Mouse (Mus musculus): ENCODE results near the gene Pagr1b. TPM values are rescaled to one million over a fixed set of nuclear protein-coding genes. Genes with fewer than 3 reads are reported as not detected.

The Pagr1b gene
- polyA plus RNA-seq, 1 experiment from 2014 or later, result not detected

DNA sequence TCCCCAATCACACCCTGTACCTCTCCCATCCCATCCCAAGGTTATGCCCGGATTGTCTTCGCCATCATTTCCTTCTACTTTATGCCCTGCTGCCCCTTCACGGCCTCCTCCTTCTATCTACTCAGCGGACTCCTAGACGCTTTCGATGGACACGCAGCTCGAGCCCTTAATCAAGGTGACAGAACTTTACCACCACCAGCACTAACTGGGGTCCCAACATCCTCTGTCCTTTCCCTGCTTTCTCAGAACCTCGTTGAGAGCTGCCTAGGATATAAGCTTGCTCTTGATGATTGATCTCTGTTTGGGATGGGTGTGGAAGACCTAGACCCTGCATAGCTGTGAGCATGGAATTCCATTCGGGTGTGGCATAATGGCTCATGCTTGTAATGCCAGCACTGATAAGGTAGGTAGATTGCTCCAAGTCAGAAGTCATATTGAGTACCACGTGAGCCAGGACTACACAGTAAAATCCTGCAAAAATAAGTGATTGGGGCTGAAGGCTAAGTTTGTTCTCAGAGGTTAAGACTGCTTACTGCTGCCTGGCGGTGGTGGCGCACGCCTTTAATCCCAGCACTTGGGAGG lies 39.3 kb downstream of the Pagr1b start:
- Histone ChIP-seq H3K4me1 (ENCODE audit: control insufficient read depth in 2 of 2, insufficient read depth in 2 of 2, low read length in 2 of 2) (peaks cover 2 to 11% of the 10 kb centered on the region in 2 experiments; a peak in 3 of 4 replicates), H3K4me2 (ENCODE audit: low read length) (peak overlapping the region; percentile 82), H3K9ac (ENCODE audit: low read length) (peak overlapping the region; percentile 99), H3K27ac (replicated peaks in 1 of 2; ENCODE audit: control insufficient read depth in 1 of 2, insufficient read depth in 1 of 2, low read depth in 2 of 2, low read length in 2 of 2) (peak overlapping the region in 1 of 2 experiments; percentile 93; a peak in 3 of 4 replicates), H3K27me3 (ENCODE audit: control insufficient read depth, insufficient read depth, low read length) (no peaks in the 10 kb centered on the region), H3K36me3 (ENCODE audit: control insufficient read depth, insufficient read depth, low read length) (peaks cover 33% of the 10 kb centered on the region), H3K4me3 (ENCODE audit: control insufficient read depth in 1 of 2, insufficient read depth in 1 of 2, low read depth in 1 of 2, low read length in 2 of 2) (peak overlapping the region; percentile 92 to 100), H3K9me3 (ENCODE audit: control insufficient read depth, low read length) (no peaks in the 10 kb centered on the region)
- 24% methylated on average over 14 of the region's 14 CpGs for WGBS
- no peak for ATAC-seq (ENCODE audit: insufficient number of reproducible peaks, insufficient read depth, low FRiP score, low read depth)

DNA sequence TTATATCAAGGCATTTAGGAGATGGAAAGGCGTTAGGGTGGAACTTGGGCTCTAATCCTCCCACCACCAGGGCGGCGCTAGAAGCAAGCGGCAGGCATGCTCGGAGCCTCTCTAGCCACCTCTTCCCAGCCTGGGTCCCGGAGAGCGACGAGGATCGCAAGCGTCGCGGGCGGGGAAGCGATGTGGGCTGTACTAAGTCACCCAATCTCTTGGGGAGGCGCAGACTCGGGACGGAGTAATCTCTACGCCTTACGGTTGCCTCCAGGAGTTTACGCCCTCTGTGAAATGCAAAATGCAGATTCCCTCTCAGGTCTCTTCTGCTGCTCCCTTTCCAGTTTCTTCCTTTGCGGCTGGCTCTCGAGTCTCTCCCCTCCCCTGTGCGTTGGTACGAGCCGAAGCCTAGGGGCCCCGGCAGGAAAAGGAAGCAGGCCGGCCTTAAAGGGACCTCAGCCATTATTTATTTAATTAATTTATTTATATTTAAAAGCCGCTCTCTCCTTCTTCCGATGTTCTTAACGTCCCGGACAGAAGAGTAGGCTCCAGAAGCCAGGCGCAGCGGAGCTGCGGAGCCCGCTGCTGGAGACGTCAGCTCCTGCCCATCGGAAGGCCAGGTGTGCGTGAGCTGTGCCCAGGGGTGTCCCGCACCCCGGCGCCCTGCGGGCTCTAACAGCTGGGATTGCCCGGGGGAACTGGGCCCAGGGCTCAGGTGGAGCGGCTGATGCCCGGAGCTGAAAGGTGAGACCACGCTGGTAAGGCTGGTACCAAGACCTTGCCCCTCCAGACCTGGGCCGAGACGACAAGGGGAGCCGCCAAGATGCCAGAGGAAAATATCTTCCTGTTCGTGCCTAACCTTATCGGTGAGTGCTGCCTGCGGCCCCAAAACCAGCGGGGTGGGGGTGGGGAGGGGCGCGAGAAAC lies 40.1 kb downstream of the Pagr1b start, which contains the start of gene Cdiptos:
Gene Cdiptos (minus strand): TSS at position 149 of the 917 bp plus-strand sequence.
- Histone ChIP-seq H3K27ac (replicated peaks in 1 of 2; ENCODE audit: control insufficient read depth in 1 of 2, insufficient read depth in 1 of 2, low read depth in 2 of 2, low read length in 2 of 2) (peak within 1 kb of the TSS; percentile 93 to 99), H3K36me3 (ENCODE audit: control insufficient read depth, insufficient read depth, low read length) (peaks cover 29% of the 10 kb centered on the region), H3K9ac (ENCODE audit: low read length) (peak within 1 kb of the TSS; percentile 99), H3K27me3 (ENCODE audit: control insufficient read depth, insufficient read depth, low read length) (no peaks in the 10 kb centered on the region), H3K4me2 (ENCODE audit: low read length) (peak within 1 kb of the TSS; percentile 82), H3K4me3 (ENCODE audit: control insufficient read depth in 1 of 2, insufficient read depth in 1 of 2, low read depth in 1 of 2, low read length in 2 of 2) (peak within 1 kb of the TSS; percentile 92 to 100), H3K4me1 (ENCODE audit: control insufficient read depth in 2 of 2, insufficient read depth in 2 of 2, low read length in 2 of 2) (peaks cover 2 to 11% of the 10 kb centered on the region in 2 experiments; a peak in 3 of 4 replicates), H3K9me3 (ENCODE audit: control insufficient read depth, low read length) (no peaks in the 10 kb centered on the region)
- ATAC-seq (ENCODE audit: insufficient number of reproducible peaks, insufficient read depth, low FRiP score, low read depth), result peak; percentile 87
- WGBS, result under 1% methylated on average over 54 of the region's 55 CpGs

DNA sequence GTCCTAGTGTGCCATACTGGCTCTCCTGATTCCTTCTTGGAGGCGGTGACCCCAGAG lies 40.6 kb downstream of the Pagr1b start, which contains the start of gene Cdipt:
Gene Cdipt (plus strand): TSS at position 22 of the 57 bp plus-strand sequence.
- Histone ChIP-seq H3K4me3 (ENCODE audit: control insufficient read depth in 1 of 2, insufficient read depth in 1 of 2, low read depth in 1 of 2, low read length in 2 of 2) (peak within 1 kb of the TSS; percentile 92 to 100), H3K4me2 (ENCODE audit: low read length) (peak within 1 kb of the TSS; percentile 82), H3K36me3 (ENCODE audit: control insufficient read depth, insufficient read depth, low read length) (peaks cover 29% of the 10 kb centered on the region), H3K9me3 (ENCODE audit: control insufficient read depth, low read length) (no peaks in the 10 kb centered on the region), H3K27ac (replicated peaks in 1 of 2; ENCODE audit: control insufficient read depth in 1 of 2, insufficient read depth in 1 of 2, low read depth in 2 of 2, low read length in 2 of 2) (peak within 1 kb of the TSS; percentile 93 to 99), H3K9ac (ENCODE audit: low read length) (peak within 1 kb of the TSS; percentile 99), H3K27me3 (ENCODE audit: control insufficient read depth, insufficient read depth, low read length) (no peaks in the 10 kb centered on the region), H3K4me1 (ENCODE audit: control insufficient read depth in 2 of 2, insufficient read depth in 2 of 2, low read length in 2 of 2) (peaks cover 2 to 11% of the 10 kb centered on the region in 2 experiments; a peak in 3 of 4 replicates)
- no peak for ATAC-seq (ENCODE audit: insufficient number of reproducible peaks, insufficient read depth, low FRiP score, low read depth)
- 0% methylated on average over 1 of the region's 1 CpGs for WGBS

GRCm38 (mm10) chr7:126975493-126975892 lies 40.8 kb downstream of the Pagr1b start:
- no peak; the same call in 1 of the 2 replicates for ATAC-seq (ENCODE audit: insufficient number of reproducible peaks, insufficient read depth, low FRiP score, low read depth)
- H3K4me2 ChIP-seq (ENCODE audit: low read length), result peak overlapping the region; percentile 82
- 8% methylated on average over 8 of the region's 8 CpGs for WGBS
- H3K4me1 ChIP-seq (ENCODE audit: control insufficient read depth in 2 of 2, insufficient read depth in 2 of 2, low read length in 2 of 2), result peaks cover 2 to 11% of the 10 kb centered on the region in 2 experiments; a peak in 3 of 4 replicates
- H3K36me3 ChIP-seq (ENCODE audit: control insufficient read depth, insufficient read depth, low read length), result peaks cover 27% of the 10 kb centered on the region
- H3K27ac ChIP-seq (replicated peaks in 1 of 2; ENCODE audit: control insufficient read depth in 1 of 2, insufficient read depth in 1 of 2, low read depth in 2 of 2, low read length in 2 of 2), result peak overlapping the region in 1 of 2 experiments; percentile 93; a peak in 1 of 4 replicates
- peak overlapping the region; percentile 2 to 100; a peak in 3 of 4 replicates for H3K4me3 ChIP-seq (ENCODE audit: control insufficient read depth in 1 of 2, insufficient read depth in 1 of 2, low read depth in 1 of 2, low read length in 2 of 2)
- no peaks in the 10 kb centered on the region for H3K9me3 ChIP-seq (ENCODE audit: control insufficient read depth, low read length)
- H3K27me3 ChIP-seq (ENCODE audit: control insufficient read depth, insufficient read depth, low read length), result no peaks in the 10 kb centered on the region
- peak overlapping the region; percentile 99 for H3K9ac ChIP-seq (ENCODE audit: low read length)

DNA sequence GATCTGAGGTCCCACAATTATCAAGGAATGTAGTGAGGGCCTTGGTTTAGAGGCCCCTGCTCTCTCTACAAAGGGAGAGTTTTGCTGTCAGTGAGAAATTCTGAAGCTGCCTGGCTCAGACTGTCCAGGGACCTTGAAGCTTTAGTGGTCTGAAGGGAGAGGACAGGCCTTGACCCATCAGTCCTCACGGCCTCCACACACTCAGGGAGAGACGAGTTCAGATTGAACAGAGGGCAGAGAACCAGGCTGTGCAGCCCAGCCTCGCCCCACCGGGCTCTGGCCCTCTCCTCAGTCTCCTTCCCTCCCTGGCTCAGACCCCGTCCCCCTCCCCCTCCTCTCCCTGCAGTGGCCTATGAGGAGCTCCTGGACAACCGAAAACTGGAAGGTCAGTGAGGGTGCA lies 48.9 kb downstream of the Pagr1b start:
- Histone ChIP-seq H3K4me2 (ENCODE audit: low read length) (no peak overlapping the region), H3K9me3 (ENCODE audit: control insufficient read depth, low read length) (no peaks in the 10 kb centered on the region), H3K27ac (replicated peaks in 1 of 2; ENCODE audit: control insufficient read depth in 1 of 2, insufficient read depth in 1 of 2, low read depth in 2 of 2, low read length in 2 of 2) (no peak overlapping the region), H3K27me3 (ENCODE audit: control insufficient read depth, insufficient read depth, low read length) (peaks cover 21% of the 10 kb centered on the region), H3K9ac (ENCODE audit: low read length) (no peak overlapping the region), H3K4me1 (ENCODE audit: control insufficient read depth in 2 of 2, insufficient read depth in 2 of 2, low read length in 2 of 2) (no peaks in the 10 kb centered on the region), H3K4me3 (ENCODE audit: control insufficient read depth in 1 of 2, insufficient read depth in 1 of 2, low read depth in 1 of 2, low read length in 2 of 2) (no peak overlapping the region), H3K36me3 (ENCODE audit: control insufficient read depth, insufficient read depth, low read length) (no peaks in the 10 kb centered on the region)
- WGBS, result 67% methylated on average over 6 of the region's 6 CpGs
- no peak for ATAC-seq (ENCODE audit: insufficient number of reproducible peaks, insufficient read depth, low FRiP score, low read depth)

- Histone ChIP-seq H3K27ac (replicated peaks in 1 of 2; ENCODE audit: control insufficient read depth in 1 of 2, insufficient read depth in 1 of 2, low read depth in 2 of 2, low read length in 2 of 2) (no peak overlapping the region), H3K36me3 (ENCODE audit: control insufficient read depth, insufficient read depth, low read length) (no peaks in the 10 kb centered on the region), H3K27me3 (ENCODE audit: control insufficient read depth, insufficient read depth, low read length) (peaks cover 26% of the 10 kb centered on the region), H3K4me3 (ENCODE audit: control insufficient read depth in 1 of 2, insufficient read depth in 1 of 2, low read depth in 1 of 2, low read length in 2 of 2) (no peak overlapping the region), H3K9me3 (ENCODE audit: control insufficient read depth, low read length) (no peaks in the 10 kb centered on the region), H3K9ac (ENCODE audit: low read length) (no peak overlapping the region), H3K4me1 (ENCODE audit: control insufficient read depth in 2 of 2, insufficient read depth in 2 of 2, low read length in 2 of 2) (no peaks in the 10 kb centered on the region), H3K4me2 (ENCODE audit: low read length) (no peak overlapping the region)
- ATAC-seq (ENCODE audit: insufficient number of reproducible peaks, insufficient read depth, low FRiP score, low read depth), result no peak
- 40% methylated on average over 3 of the region's 3 CpGs for whole genome bisulfite sequencing
These were observed 50.7 kb downstream of the Pagr1b start for GRCm38 (mm10) chr7:126965568-126965967.

GRCm38 (mm10) chr7:126963548-126964286 lies 52.6 kb downstream of the Pagr1b start:
- Histone ChIP-seq H3K27me3 (ENCODE audit: control insufficient read depth, insufficient read depth, low read length) (peaks cover 26% of the 10 kb centered on the region), H3K36me3 (ENCODE audit: control insufficient read depth, insufficient read depth, low read length) (no peaks in the 10 kb centered on the region), H3K4me3 (ENCODE audit: control insufficient read depth in 1 of 2, insufficient read depth in 1 of 2, low read depth in 1 of 2, low read length in 2 of 2) (no peak overlapping the region), H3K4me2 (ENCODE audit: low read length) (no peak overlapping the region), H3K27ac (replicated peaks in 1 of 2; ENCODE audit: control insufficient read depth in 1 of 2, insufficient read depth in 1 of 2, low read depth in 2 of 2, low read length in 2 of 2) (no peak overlapping the region), H3K9ac (ENCODE audit: low read length) (no peak overlapping the region), H3K4me1 (ENCODE audit: control insufficient read depth in 2 of 2, insufficient read depth in 2 of 2, low read length in 2 of 2) (no peaks in the 10 kb centered on the region), H3K9me3 (ENCODE audit: control insufficient read depth, low read length) (no peaks in the 10 kb centered on the region)
- WGBS, result 26% methylated on average over 19 of the region's 19 CpGs
- ATAC-seq (ENCODE audit: insufficient number of reproducible peaks, insufficient read depth, low FRiP score, low read depth), result no peak

Data from heart, embryonic 14.5 days (tissue).